Mouse (Mus musculus) mesoderm, embryonic 11.5 days (tissue): ENCODE results near the gene Tnfrsf26.
"Not testable (repeated sequence)": the region's sequence is repeated elsewhere in the genome, so short reads cannot be mapped to it uniquely, and the experiment has no call there.

Experiments
- DNase-seq: peaks from one replicate; pipeline ENCODE4 v3.0.0-alpha.2; 2012; ENCODE audit warnings: low read depth, low spot score

Tnfrsf26 gene

GRCm38 (mm10) chr7:143628540-143628939, at the start of gene Tnfrsf26:
Gene Tnfrsf26 (minus strand): TSS chr7:143628722.
- DNase-seq = no peak

- no peak for DNase-seq
These were observed 38.1 kb upstream of the Tnfrsf26 start for GRCm38 (mm10) chr7:143666427-143667311.

- DNase-seq = no peak
These were observed 34.9 kb upstream of the Tnfrsf26 start for GRCm38 (mm10) chr7:143663470-143663869.

- no peak for DNase-seq
These were observed 32.3 kb upstream of the Tnfrsf26 start for GRCm38 (mm10) chr7:143660797-143661196.

GRCm38 (mm10) chr7:143649769-143650346, 21.3 kb upstream of the Tnfrsf26 start:
- not testable (repeated sequence) for DNase-seq

- DNase-seq = peak; percentile 82
These were observed 20.7 kb upstream of the Tnfrsf26 start, which contains the start of gene Tnfrsf22 for GRCm38 (mm10) chr7:143649034-143649768. Gene Tnfrsf22 (minus strand): TSS chr7:143649661.

- DNase-seq = not testable (repeated sequence)
These were observed 15.4 kb upstream of the Tnfrsf26 start for GRCm38 (mm10) chr7:143643949-143644348.

GRCm38 (mm10) chr7:143636674-143637073, 8.2 kb upstream of the Tnfrsf26 start:
- DNase-seq = no peak

GRCm38 (mm10) chr7:143631503-143631902, 3.0 kb upstream of the Tnfrsf26 start:
- no peak for DNase-seq

- DNase-seq = no peak
These were observed 979 bp upstream of the Tnfrsf26 start for GRCm38 (mm10) chr7:143629501-143629900.

GRCm38 (mm10) chr7:143627555-143628286, 801 bp downstream of the Tnfrsf26 start:
- DNase-seq = no peak

- no peak for DNase-seq
These were observed 2.3 kb downstream of the Tnfrsf26 start for GRCm38 (mm10) chr7:143626178-143626577.

- DNase-seq = no peak
These were observed 3.4 kb downstream of the Tnfrsf26 start for GRCm38 (mm10) chr7:143625151-143625550.

GRCm38 (mm10) chr7:143624561-143624960, 4.0 kb downstream of the Tnfrsf26 start:
- no peak for DNase-seq

GRCm38 (mm10) chr7:143620951-143621350, 7.6 kb downstream of the Tnfrsf26 start:
- no peak for DNase-seq

- DNase-seq = no peak
These were observed 14.0 kb downstream of the Tnfrsf26 start for GRCm38 (mm10) chr7:143614404-143615135.

- DNase-seq = no peak
These were observed 16.3 kb downstream of the Tnfrsf26 start for GRCm38 (mm10) chr7:143612215-143612614.

GRCm38 (mm10) chr7:143605321-143605720, 23.2 kb downstream of the Tnfrsf26 start:
- DNase-seq = no peak

- DNase-seq = no peak
These were observed 23.6 kb downstream of the Tnfrsf26 start for GRCm38 (mm10) chr7:143604889-143605288.

GRCm38 (mm10) chr7:143601705-143602104, 26.8 kb downstream of the Tnfrsf26 start:
- no peak for DNase-seq
